Mouse (Mus musculus): Measurements from ENCODE around the gene Vmn2r87. TPM values are rescaled to one million over a fixed set of nuclear protein-coding genes. Genes with fewer than 3 reads are reported as not detected.
"Not testable (repeated sequence)": the region's sequence is repeated elsewhere in the genome, so short reads cannot be mapped to it uniquely, and the experiment has no call there.

Gene Vmn2r87
- polyA plus RNA-seq, 1 experiment from 2014 or later: not detected

GRCm38 (mm10) chr10:130434185-130434898, 62.9 kb downstream of the Vmn2r87 start:
- WGBS: 88% methylated on average over 11 of the region's 11 CpGs
- H3K9ac ChIP-seq (ENCODE audit: low read length); DNase-seq (ENCODE audit: low spot score); H3K4me2 ChIP-seq (ENCODE audit: low read depth, severe bottlenecking); H3K36me3 ChIP-seq (ENCODE audit: control insufficient read depth, insufficient read depth, low read length); H3K27ac ChIP-seq (replicated peaks; ENCODE audit: low read depth, low read length); H3K9me3 ChIP-seq (ENCODE audit: control insufficient read depth, low read length); ATAC-seq (ENCODE audit: insufficient number of reproducible peaks, low FRiP score, low TSS enrichment, low read depth); H3K4me3 ChIP-seq (ENCODE audit: low read depth, low read length); H3K27me3 ChIP-seq (ENCODE audit: control insufficient read depth, insufficient read depth, low read length); H3K4me1 ChIP-seq (ENCODE audit: control insufficient read depth, insufficient read depth, low read length): not testable (repeated sequence)

GRCm38 (mm10) chr10:130429603-130430002, 67.6 kb downstream of the Vmn2r87 start, which contains the start of gene Vmn2r85:
Gene Vmn2r85, minus strand, starts transcription at chr10:130429703.
- not testable (repeated sequence) for H3K4me1 ChIP-seq (ENCODE audit: control insufficient read depth, insufficient read depth, low read length); H3K9me3 ChIP-seq (ENCODE audit: control insufficient read depth, low read length); ATAC-seq (ENCODE audit: insufficient number of reproducible peaks, low FRiP score, low TSS enrichment, low read depth); H3K9ac ChIP-seq (ENCODE audit: low read length); H3K36me3 ChIP-seq (ENCODE audit: control insufficient read depth, insufficient read depth, low read length); DNase-seq (ENCODE audit: low spot score); H3K27me3 ChIP-seq (ENCODE audit: control insufficient read depth, insufficient read depth, low read length); H3K4me3 ChIP-seq (ENCODE audit: low read depth, low read length); H3K4me2 ChIP-seq (ENCODE audit: low read depth, severe bottlenecking); H3K27ac ChIP-seq (replicated peaks; ENCODE audit: low read depth, low read length)

DNA sequence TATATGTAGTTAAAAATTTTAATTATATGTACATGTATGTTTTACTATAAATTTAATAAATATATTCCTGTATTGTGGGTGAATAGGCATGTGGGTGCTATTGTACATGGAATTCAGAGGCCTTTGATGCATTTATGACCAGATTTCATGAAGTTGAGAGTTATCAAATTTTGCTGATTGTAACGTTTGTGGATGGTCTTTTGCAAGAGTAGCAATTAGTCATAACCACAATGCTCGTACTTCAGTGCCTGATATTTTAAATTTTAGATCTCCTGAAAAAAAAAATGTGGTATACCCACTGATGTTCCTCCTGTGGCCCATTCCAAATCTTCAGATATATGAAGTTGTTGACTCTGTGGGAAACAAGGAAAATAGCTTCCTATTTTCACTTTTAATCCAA, 74.8 kb downstream of the Vmn2r87 start:
- not testable (repeated sequence) for H3K4me1 ChIP-seq (ENCODE audit: control insufficient read depth, insufficient read depth, low read length); H3K27me3 ChIP-seq (ENCODE audit: control insufficient read depth, insufficient read depth, low read length); DNase-seq (ENCODE audit: low spot score); H3K4me3 ChIP-seq (ENCODE audit: low read depth, low read length); H3K36me3 ChIP-seq (ENCODE audit: control insufficient read depth, insufficient read depth, low read length); H3K4me2 ChIP-seq (ENCODE audit: low read depth, severe bottlenecking); H3K9ac ChIP-seq (ENCODE audit: low read length); H3K27ac ChIP-seq (replicated peaks; ENCODE audit: low read depth, low read length); ATAC-seq (ENCODE audit: insufficient number of reproducible peaks, low FRiP score, low TSS enrichment, low read depth); H3K9me3 ChIP-seq (ENCODE audit: control insufficient read depth, low read length)
- WGBS: 78% methylated on average over 2 of the region's 2 CpGs

Other genes starting within 250 kb of the Vmn2r87 start
- gene Neurod4, start 217.2 kb downstream of the Vmn2r87 start, polyA plus RNA-seq (2014; fragmentation: Nextera tagmentation; extraction: Ambion mirVana): not detected in 2 replicates
- 0.17 and 0.23 TPM in 2 replicates for gene Tespa1, start 174.5 kb downstream of the Vmn2r87 start, polyA plus RNA-seq (2014; fragmentation: Nextera tagmentation; extraction: Ambion mirVana)
- gene Vmn2r84, start 103.1 kb downstream of the Vmn2r87 start, polyA plus RNA-seq (2014; fragmentation: Nextera tagmentation; extraction: Ambion mirVana): not detected in 2 replicates
- gene Vmn2r85, start 67.7 kb downstream of the Vmn2r87 start, polyA plus RNA-seq (2014; fragmentation: Nextera tagmentation; extraction: Ambion mirVana): not detected in 2 replicates
- gene Vmn2r86, start 41.3 kb downstream of the Vmn2r87 start, polyA plus RNA-seq (2014; fragmentation: Nextera tagmentation; extraction: Ambion mirVana): not detected in 2 replicates

Measured in limb, embryonic 11.5 days (tissue).